Mouse (Mus musculus) spleen, adult 2 months (tissue): Measurements from ENCODE around the gene Cbarp. TPM values are rescaled to one million over a fixed set of nuclear protein-coding genes. Genes with fewer than 3 reads are reported as not detected.

Experiments
- DNase-seq, 2 experiments: peaks; one replicate each; pipeline versions ENCODE4 v3.0.0 to v3.0.0-alpha.2; 2012 to 2021; ENCODE audit warnings: low spot score in 2 of 2, low read depth in 1 of 2
- H3K27ac ChIP-seq: fragments of 200-500 bp; 2 replicates; pipeline ENCODE4 v1.5.1; 2012; ENCODE audit warnings: low read length, inconsistent platforms; ENCODE audit not compliant: insufficient read depth
- H3K27me3 ChIP-seq: fragments of 200-500 bp; 2 replicates; pipeline ENCODE4 v1.6.1; 2012; ENCODE audit warnings: mild to moderate bottlenecking, moderate library complexity, low read length, inconsistent platforms; ENCODE audit not compliant: control insufficient read depth, insufficient read depth
- H3K36me3 ChIP-seq: fragments of 200-500 bp; 2 replicates; pipeline ENCODE4 v1.6.1; 2012; ENCODE audit warnings: mild to moderate bottlenecking, low read length, inconsistent platforms; ENCODE audit not compliant: control insufficient read depth, insufficient read depth
- H3K4me1 ChIP-seq: fragments of 200-500 bp; 2 replicates; pipeline ENCODE4 v1.6.1; 2011; ENCODE audit warnings: inconsistent platforms; ENCODE audit not compliant: control insufficient read depth, insufficient read depth, insufficient read length
- H3K4me3 ChIP-seq: fragments of 200-500 bp; 2 replicates; pipeline ENCODE4 v1.5.1; 2011; ENCODE audit warnings: mild to moderate bottlenecking, inconsistent platforms; ENCODE audit not compliant: insufficient read depth, insufficient read length; ENCODE audit errors: extremely low read depth
- CTCF ChIP-seq: fragments of 200-500 bp; IDR thresholded peaks from 2 replicates; pipeline ENCODE4 v1.5.1; 2011; ENCODE audit warnings: mild to moderate bottlenecking, inconsistent platforms; ENCODE audit not compliant: insufficient read depth, insufficient read length, insufficient replicate concordance; ENCODE audit errors: extremely low read depth
- POLR2A ChIP-seq: fragments of 200-500 bp; IDR thresholded peaks from 2 replicates; pipeline ENCODE4 v1.6.1; 2011; ENCODE audit warnings: low read depth, low read length, inconsistent platforms
- WGBS: fragments of 180-500 bp; shearing (Covaris S2); methylation state at CpG from one replicate; pipeline ENCODE4 v1.1.7; 2018; 5-methylcytosine and 5-hydroxymethylcytosine counted together
- polyA plus RNA-seq: library from polyadenylated mRNA; depleted of rRNA; stranded (reverse); fragments of >200 nt; gene quantifications from 2 replicates; pipeline ENCODE4 v1.2.3, GENCODE M21; 2012

Cbarp gene
- polyA plus RNA-seq, 1 experiment: 11.9 TPM

DNA sequence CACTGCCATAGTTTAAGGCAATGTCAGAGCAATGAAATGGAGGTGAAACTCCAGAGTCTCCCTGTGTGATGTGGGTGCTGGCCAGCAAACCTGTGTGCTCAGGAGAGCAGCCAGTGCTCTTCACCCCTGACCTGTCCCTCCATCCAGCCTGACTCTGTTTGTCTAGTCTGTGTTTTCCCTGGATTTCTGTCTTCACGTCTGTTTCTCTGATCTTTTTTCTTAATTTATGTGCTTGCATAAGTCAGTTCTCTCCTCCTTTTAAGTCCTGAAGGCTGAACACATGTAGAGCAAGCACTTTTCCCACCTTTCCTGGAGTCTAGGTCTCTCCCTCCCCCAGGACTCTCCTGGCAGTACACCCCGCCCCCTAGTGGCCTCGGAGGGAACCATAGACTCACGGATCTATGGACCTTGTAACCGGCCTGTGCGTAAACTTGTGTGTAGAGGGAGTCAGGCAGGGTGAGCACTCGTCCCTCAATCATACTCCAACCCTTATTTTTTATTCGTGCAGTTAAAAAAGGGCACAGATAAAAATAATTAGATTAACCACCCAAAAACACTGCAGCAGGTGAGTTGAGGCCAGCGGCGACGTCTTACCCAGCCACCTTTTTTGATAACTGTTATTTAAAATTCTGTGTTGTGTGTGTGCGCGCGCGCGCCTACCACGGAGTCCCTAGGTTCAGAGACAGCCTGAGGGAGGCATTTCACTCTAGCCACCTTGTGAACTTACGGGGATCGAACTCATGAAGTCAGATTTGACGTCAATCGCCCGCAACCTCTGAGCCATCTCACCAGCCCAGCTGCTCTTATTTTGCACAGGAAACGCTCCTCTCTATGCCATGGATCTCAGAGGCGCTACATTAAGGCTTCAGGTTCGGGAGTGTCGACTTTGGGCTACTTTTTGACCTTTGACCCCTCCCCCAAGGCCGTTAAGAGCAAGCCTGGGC, 26.0 kb downstream of the Cbarp start:
- Histone ChIP-seq H3K27me3 (no peaks in the 10 kb centered on the region), H3K4me3 (peak overlapping the region; percentile 72), H3K36me3 (peaks cover 3% of the 10 kb centered on the region), H3K4me1 (peaks cover 14% of the 10 kb centered on the region), H3K27ac (peak overlapping the region; percentile 95)
- 3% methylated on average over 27 of the region's 27 CpGs for WGBS
- TF ChIP-seq POLR2A: no peak
- TF ChIP-seq CTCF: peak; percentile 88; the same call in 1 of the 2 replicates
- peak; percentile 73 to 90 for DNase-seq

DNA sequence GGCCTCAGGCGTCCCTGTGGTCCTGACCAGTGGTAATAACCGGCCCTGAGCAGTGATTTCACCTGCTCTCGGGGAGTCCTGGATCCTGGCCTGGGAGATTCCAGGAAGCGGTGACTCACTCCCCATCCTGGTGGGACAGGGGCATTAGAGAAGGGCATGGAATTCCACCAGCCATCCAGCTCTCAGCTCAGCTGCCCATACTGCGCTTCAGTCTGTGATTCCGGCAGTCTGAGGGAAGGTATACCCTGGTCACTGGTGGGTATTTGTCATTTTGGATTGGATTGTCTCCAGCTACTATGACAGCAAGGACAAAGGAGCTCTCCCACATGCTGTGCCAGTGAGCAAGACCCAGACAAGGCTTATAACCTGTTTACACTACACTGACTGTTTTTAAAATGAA, 33.0 kb downstream of the Cbarp start:
- no peak overlapping the region for H3K27ac ChIP-seq
- DNase-seq: no peak
- H3K4me1 ChIP-seq: peaks cover 13% of the 10 kb centered on the region; the same call in 1 of the 2 replicates
- no peak overlapping the region for H3K4me3 ChIP-seq
- TF ChIP-seq POLR2A: no peak
- TF ChIP-seq CTCF: no peak
- no peaks in the 10 kb centered on the region for H3K36me3 ChIP-seq
- 91% methylated on average over 6 of the region's 6 CpGs for WGBS
- H3K27me3 ChIP-seq: no peaks in the 10 kb centered on the region

DNA sequence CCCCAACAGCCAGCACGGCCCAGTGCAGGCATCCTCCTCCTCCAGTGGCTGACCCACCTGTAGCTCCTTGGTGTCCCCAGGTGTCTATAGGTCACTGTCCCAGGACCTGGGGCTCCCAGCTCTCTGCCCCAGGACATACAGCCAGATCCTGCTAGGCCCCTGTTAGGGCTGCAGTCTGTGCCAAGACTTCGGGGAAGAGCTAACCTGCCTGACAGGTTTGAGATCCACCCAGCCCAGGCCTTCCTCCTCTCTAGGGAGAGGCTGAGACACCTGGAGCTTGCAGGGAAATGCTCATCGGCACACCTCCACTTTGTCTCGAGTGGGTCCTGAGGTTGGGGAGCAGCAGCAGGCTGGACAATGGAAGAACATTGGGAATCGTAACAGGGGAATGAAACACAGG, 34.7 kb downstream of the Cbarp start:
- H3K27me3 ChIP-seq: no peaks in the 10 kb centered on the region
- TF ChIP-seq CTCF: no peak
- TF ChIP-seq POLR2A: no peak
- H3K27ac ChIP-seq: peak overlapping the region; percentile 27
- 63% methylated on average over 5 of the region's 5 CpGs for WGBS
- peaks cover 22% of the 10 kb centered on the region; the same call in 1 of the 2 replicates for H3K4me1 ChIP-seq
- DNase-seq: no peak
- H3K36me3 ChIP-seq: no peaks in the 10 kb centered on the region
- H3K4me3 ChIP-seq: no peak overlapping the region

DNA sequence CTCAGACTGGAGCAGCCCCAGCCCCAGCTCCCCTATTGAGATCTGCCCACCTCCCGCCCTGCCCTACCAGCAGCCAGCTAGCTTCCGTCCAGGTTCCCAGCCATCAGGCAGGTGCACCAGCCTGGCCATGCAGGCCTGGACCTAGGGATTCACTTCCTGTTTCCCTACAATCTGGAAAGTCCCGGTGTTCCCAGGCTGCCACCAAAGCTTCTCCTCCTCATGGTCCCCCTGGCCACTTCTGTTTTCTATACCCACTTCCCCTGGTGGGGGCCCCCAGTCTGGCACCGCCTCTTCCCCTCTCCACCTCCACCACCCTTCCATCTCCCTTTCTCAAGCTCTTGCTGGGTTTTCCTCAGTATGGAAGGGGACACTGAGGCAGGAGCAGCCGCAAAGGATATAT, 35.2 kb downstream of the Cbarp start, which contains the start of gene Sbno2:
Gene Sbno2 (minus strand): TSS at position 112 of the 400 bp plus-strand sequence.
- TF ChIP-seq CTCF (no peak), POLR2A (no peak)
- peak in 1 of 2 experiments; percentile 42 for DNase-seq
- H3K4me3 ChIP-seq: no peak within 1 kb of the TSS
- 36% methylated on average over 5 of the region's 5 CpGs for WGBS
- no peaks in the 10 kb centered on the region for H3K27me3 ChIP-seq
- H3K4me1 ChIP-seq: peaks cover 26% of the 10 kb centered on the region; the same call in 1 of the 2 replicates
- H3K36me3 ChIP-seq: no peaks in the 10 kb centered on the region
- peak within 1 kb of the TSS; percentile 39 for H3K27ac ChIP-seq

DNA sequence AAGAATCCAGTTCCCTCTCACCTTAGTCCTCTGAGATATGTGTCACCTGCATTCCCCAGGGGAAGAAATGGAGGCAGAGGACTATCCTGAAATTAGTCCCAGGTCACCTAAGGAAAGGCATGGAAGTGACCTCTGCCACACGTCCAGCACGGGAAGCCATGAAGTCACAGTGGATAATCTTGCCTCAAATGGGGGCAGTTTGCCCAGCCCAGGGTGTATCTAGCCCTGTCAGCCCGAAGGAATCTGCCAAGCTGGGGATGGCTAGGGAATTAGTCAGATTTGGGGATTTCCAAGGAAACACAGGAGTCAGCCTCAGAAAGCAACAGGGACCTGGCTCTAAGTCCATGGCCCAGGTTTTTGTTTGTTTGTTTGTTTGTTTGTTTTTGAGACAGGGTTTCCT, 36.5 kb downstream of the Cbarp start:
- H3K27ac ChIP-seq: peak overlapping the region; percentile 39; the same call in 1 of the 2 replicates
- WGBS: 79% methylated on average over 3 of the region's 3 CpGs
- no peak overlapping the region for H3K4me3 ChIP-seq
- DNase-seq: no peak
- no peaks in the 10 kb centered on the region for H3K27me3 ChIP-seq
- H3K4me1 ChIP-seq: peaks cover 29% of the 10 kb centered on the region; the same call in 1 of the 2 replicates
- TF ChIP-seq CTCF (no peak), POLR2A (no peak)
- H3K36me3 ChIP-seq: no peaks in the 10 kb centered on the region

DNA sequence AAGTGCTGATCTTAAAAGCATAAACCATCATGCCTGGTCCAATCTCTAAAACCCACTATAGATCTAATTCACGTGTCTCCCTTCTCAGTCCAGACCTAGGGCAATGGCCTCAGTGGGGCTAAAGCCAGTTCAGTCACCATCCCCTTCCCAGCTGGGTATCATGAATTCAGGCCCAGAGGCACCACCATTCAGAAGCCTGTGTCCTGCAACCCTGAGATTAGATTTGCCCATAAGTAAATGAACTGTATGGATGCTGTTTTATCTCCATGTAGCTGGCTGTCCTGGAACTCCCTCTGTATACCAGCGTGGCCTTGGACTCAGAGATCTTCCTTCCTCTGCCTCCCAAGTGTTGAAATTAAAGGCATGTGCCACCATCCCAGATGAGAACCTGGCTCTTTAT, 37.6 kb downstream of the Cbarp start:
- WGBS: 80% methylated on average over 2 of the region's 2 CpGs
- no peak for TF ChIP-seq POLR2A
- no peak for TF ChIP-seq CTCF
- no peaks in the 10 kb centered on the region for H3K27me3 ChIP-seq
- peak overlapping the region; percentile 39 for H3K27ac ChIP-seq
- peaks cover 31% of the 10 kb centered on the region; the same call in 1 of the 2 replicates for H3K4me1 ChIP-seq
- DNase-seq: no peak
- no peaks in the 10 kb centered on the region for H3K36me3 ChIP-seq
- H3K4me3 ChIP-seq: no peak overlapping the region

DNA sequence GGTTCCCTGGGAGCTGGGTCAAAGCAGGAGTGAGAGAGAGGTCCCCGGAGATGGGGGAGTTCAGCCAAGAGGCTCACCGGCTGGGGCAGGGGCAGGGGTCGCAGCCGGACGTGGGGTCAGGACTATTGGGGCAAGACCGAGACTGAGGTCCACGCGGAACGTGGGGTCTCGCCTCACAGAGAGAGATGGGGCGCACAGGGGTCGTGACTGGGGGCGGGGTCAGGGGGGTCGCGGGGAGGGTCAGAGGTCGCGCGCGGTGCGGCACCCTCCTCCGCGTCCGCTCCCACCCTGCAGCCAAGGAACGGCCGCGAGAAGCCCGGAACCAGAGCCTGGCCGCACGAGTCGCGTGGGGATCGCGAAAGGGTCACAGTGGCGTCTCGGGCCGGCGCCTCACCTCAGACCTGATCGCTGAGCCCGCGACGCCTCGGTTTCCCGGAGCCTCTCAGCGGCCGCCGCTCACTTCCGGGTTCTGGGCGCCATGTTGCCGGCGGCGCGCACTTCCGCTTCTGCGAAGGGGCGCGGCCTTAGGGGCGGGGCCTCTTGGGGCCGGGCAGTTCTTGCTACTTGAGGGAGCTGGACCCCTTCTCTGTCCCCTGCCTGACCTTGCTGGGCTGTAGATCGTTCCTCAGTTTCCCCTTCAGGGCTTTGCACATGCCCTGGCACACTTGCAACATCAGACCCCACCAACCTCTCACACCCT, 38.3 kb downstream of the Cbarp start:
- TF ChIP-seq POLR2A: peak; percentile 84
- no peak for TF ChIP-seq CTCF
- Histone ChIP-seq H3K36me3 (no peaks in the 10 kb centered on the region), H3K27me3 (no peaks in the 10 kb centered on the region), H3K27ac (peak overlapping the region; percentile 85), H3K4me3 (peak overlapping the region; percentile 81), H3K4me1 (peaks cover 31% of the 10 kb centered on the region; the same call in 1 of the 2 replicates)
- DNase-seq: peak; percentile 64 to 88
- WGBS: under 1% methylated on average over 58 of the region's 59 CpGs
